Mouse (Mus musculus) olfactory bulb, adult 2 months (tissue): Measurements from ENCODE around the gene Exo1.

ENCODE experiments used
- CTCF ChIP-seq: fragments of 200-500 bp; IDR thresholded peaks from 2 replicates; pipeline ENCODE4 v1.5.1; 2012; ENCODE audit warnings: low read depth, mild to moderate bottlenecking, low read length, moderate library complexity; ENCODE audit not compliant: insufficient read depth
- POLR2A ChIP-seq: fragments of 200-500 bp; IDR thresholded peaks from 2 replicates; pipeline ENCODE4 v1.6.1; 2012; ENCODE audit warnings: mild to moderate bottlenecking, low read depth, low read length, moderate library complexity; ENCODE audit not compliant: insufficient read depth

- no peak for TF ChIP-seq CTCF
- no peak for TF ChIP-seq POLR2A
Observed at GRCm38 (mm10) chr1:175943168-175943567, 62.8 kb downstream of the Exo1 start.
